Mouse (Mus musculus) thymus, adult 2 months (tissue): ENCODE data around the gene Per3.
A peak's percentile ranks its signal among the peaks of the same experiment; 100 is the strongest.

Experiments
- CTCF ChIP-seq: fragments of 200-500 bp; IDR thresholded peaks from 2 replicates; pipeline ENCODE4 v1.5.1; 2012; ENCODE audit warnings: mild to moderate bottlenecking, control low read depth, low read length, moderate library complexity, borderline replicate concordance; ENCODE audit not compliant: control insufficient read depth, poor library complexity, insufficient read depth; ENCODE audit errors: extremely low read depth
- POLR2A ChIP-seq: fragments of 200-500 bp; IDR thresholded peaks from 2 replicates; pipeline ENCODE4 v1.6.1; 2012; ENCODE audit warnings: mild to moderate bottlenecking, low read length, control low read depth, moderate library complexity; ENCODE audit not compliant: control insufficient read depth, poor library complexity, insufficient read depth; ENCODE audit errors: extremely low read depth

DNA sequence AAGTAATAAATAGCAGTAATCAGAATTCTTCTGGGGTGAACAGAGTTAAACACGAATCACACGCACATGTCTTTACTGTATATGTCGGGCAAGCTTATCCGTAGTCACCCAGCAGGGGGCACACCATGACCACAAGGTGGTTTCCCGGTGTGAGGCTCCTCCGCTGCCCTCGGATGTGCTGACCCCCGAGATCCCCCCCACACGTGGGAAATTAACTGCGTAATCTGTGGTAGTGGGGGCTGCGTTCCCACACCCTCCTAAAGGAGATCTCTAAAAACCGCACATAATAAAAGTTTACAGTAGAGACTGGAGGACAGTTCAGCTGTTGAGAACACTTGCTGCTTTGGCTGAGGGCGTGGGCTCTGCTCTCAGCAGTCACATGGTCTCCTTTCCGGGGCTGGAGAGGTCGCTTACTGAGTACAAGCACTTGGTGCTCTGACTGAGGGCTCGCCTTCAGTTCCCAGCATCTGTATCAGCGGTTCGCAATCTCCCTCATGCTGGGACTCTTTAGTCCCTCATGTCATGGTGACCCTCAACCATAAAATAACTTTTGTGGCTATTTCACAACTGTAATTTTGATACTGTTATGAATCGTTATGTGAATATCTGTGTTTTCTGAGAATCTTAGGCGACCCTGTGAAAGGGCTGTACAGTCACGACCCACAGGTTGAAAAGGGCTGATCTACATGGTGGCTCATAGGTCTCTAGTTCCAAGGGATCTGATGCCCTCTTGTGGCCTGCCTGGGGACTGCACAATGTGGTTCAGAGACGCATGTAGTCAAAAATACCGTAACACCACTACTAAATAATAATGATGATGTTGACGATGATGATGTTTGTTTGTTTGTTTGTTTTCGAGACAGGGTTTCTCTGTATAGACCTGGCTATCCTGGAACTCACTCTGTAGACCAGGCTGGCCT, 79.6 kb downstream of the Per3 start:
- TF ChIP-seq POLR2A (no peak), CTCF (peak; percentile 83)
